Mouse (Mus musculus): ENCODE data around the gene Crtc2.
A peak's percentile ranks its signal among the peaks of the same experiment; 100 is the strongest.

Gene Crtc2

GRCm38 (mm10) chr3:90253653-90254418, at the start of gene Crtc2:
TSS of gene Crtc2 (plus strand) at chr3:90254163.
- DNase-seq (ENCODE audit: low read depth in 2 of 2, low spot score in 2 of 2), result peak; percentile 84 to 87

DNA sequence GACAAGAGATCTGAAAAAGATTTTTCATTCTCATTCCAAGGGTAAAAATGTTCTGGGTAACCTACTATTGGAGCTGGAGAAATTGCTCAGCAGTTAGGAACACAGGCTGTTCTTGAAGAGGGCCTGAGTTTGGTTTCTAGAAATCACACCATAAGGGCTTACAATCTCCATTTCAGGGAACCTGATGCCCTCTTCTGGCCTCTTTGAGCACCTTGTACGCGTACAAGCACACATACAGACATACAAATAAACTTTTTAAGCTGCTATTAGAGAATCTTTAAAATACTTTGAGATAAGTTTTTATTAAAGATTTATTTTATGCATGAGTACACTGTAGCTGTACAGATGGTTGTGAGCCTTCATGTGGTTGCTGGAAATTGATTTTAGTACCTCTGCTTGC, 49.4 kb upstream of the Crtc2 start:
- no peak for DNase-seq (ENCODE audit: low read depth in 2 of 2, low spot score in 2 of 2)

DNA sequence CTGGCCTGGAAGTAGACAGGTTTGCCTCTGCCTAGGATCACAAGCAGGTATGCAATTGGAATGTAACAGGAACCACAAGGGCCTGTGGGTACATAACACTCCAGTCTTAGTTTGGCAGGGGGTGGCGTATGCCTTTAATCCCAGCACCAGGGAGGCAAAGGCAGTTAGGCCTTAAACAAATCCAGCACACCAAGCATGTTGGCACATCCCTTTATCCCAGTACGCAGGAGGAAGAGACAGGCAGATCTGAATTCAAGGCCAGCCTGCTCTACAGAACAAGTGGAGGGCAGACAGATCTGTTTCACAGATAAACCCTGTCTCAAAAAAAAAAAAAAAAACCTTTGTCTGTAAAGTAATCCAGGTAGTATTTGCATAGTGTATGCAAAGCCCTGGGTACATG, 45.3 kb upstream of the Crtc2 start:
- DNase-seq (ENCODE audit: low read depth in 2 of 2, low spot score in 2 of 2), result no peak

GRCm38 (mm10) chr3:90209908-90210566, 43.9 kb upstream of the Crtc2 start:
- no peak for DNase-seq (ENCODE audit: low read depth in 2 of 2, low spot score in 2 of 2)

- peak; percentile 25 to 33 for DNase-seq (ENCODE audit: low read depth in 2 of 2, low spot score in 2 of 2)
These were observed 42.2 kb upstream of the Crtc2 start for GRCm38 (mm10) chr3:90211475-90212398.

DNA sequence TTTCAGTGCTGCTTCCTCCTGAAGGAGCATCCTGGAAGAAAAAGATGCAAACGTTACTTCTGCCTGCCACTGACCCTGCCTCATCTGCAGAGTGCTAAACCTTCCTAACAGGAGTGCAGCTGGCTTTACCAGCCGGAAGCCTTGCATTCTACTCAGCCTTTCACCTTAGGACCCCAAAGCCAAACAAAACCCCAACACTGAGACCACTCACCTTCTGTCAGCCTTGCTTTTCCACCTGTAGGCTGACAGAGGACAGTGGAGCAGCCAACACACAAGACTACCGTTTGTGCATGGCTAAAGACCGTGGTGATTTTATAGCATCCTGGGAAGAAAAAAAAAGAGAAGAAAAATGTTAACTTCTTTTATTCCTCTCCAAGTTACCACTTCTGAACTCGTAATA, 41.2 kb upstream of the Crtc2 start:
- peak in 1 of 2 experiments; percentile 9 for DNase-seq (ENCODE audit: low read depth in 2 of 2, low spot score in 2 of 2)

DNA sequence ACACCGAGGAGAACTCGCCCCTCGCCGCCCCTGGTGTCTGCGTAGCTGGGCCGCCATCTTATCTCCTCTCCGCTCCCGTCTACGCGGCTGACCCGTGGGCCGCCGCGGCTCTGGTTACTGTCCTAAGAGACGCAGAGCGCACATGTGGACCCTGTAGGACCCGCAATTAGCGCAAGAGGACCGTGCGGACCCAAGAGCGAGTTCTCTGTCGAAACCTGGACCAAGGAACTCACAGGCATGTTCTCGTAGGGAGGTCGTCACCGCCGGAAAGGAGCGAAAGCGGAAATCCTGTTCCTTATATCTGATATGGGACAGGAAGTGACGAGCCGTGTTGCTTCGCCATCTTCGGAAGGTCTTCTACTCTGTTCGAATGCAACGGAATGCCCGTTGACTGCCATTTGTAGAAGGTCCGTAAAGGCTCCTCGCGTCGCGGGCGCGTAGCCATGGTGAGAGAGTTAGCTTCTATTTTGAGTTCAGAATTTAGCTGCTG, 40.5 kb upstream of the Crtc2 start, which contains the start of the genes Rps27 and Rab13:
Gene Rps27 (minus strand): TSS at position 275 of the 490 bp plus-strand sequence.
Gene Rab13 (plus strand): TSS at position 319 of the 490 bp plus-strand sequence.
- DNase-seq (ENCODE audit: low read depth in 2 of 2, low spot score in 2 of 2), result peak; percentile 92 to 95

DNA sequence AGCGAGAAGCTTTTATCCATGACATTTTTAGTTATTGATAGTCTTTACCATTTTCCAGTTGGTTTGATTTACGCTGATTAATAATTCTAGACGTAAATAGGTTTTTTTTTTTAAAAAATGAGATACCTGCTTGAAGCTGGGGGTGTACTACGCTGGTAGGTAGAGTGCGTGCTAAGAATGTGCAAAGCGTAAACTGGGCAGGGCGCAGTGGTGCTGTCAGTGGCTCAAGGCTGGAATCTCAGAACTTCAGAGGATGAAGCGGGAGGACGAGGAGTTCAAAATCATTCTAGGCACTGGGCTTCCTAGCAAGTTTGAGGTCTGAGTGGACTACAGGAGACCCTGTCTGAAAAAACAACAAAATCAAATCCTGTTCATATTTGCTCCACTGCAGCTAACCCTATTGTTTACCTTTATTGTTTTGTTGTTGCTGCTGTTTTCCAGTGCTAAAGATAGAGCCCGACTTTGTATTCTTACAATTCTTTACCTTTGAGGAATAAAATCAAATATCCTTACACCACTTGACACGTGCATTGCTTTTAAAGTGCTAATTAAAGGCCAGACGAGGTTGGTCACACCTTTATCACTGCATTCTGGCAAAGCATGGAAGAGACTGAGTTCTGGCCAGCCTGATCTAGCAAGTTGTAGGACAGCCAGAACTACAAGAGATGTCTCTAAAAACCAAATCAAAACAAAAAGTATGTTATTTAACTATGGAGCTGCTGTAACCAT, 39.8 kb upstream of the Crtc2 start:
- DNase-seq (ENCODE audit: low read depth in 2 of 2, low spot score in 2 of 2), result no peak

- no peak for DNase-seq (ENCODE audit: low read depth in 2 of 2, low spot score in 2 of 2)
These were observed 38.1 kb upstream of the Crtc2 start for GRCm38 (mm10) chr3:90215825-90216380.

DNA sequence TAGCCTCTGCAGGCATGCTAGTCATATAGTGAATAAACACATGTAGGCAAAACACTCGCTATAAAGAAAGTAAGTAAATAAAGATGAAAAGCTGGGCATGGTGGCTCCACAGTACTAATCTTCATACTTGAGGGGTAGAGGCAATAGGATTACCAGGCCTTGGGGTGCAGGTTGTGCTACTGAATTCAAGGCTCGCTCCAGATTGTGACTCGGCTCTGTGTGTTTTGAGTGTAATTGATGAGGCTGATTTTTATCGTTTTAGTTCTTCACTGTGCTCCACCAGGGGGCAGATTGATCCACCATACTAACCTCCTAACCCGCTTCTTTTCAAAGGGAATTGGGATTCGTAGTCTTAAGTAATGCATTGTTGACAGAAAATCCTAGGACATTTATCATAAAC, 33.9 kb upstream of the Crtc2 start:
- peak; percentile 38 to 51 for DNase-seq (ENCODE audit: low read depth in 2 of 2, low spot score in 2 of 2)

GRCm38 (mm10) chr3:90220531-90220951, 33.4 kb upstream of the Crtc2 start:
- no peak for DNase-seq (ENCODE audit: low read depth in 2 of 2, low spot score in 2 of 2)

- DNase-seq (ENCODE audit: low read depth in 2 of 2, low spot score in 2 of 2), result no peak
These were observed 32.8 kb upstream of the Crtc2 start for GRCm38 (mm10) chr3:90221123-90221522.

DNA sequence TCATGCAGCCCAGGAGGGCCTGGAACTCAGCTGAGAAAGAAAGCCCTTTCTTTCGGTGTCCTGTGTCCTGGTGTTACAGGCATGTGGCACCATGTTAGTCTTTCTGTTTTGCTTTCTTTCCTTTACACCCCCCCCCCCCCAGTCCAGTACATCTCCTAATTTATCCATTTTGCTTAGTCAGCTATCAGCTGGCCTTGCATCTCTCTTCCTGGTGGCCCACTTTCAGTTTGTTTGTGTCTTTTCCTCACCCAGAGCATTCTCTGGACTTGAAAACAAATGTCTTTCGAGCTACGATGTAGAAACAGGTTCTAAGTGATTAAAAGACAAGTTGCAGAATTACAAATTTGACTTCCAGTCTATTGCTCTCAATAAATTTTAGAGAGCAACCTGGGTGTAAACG, 31.5 kb upstream of the Crtc2 start:
- DNase-seq (ENCODE audit: low read depth in 2 of 2, low spot score in 2 of 2), result no peak

DNA sequence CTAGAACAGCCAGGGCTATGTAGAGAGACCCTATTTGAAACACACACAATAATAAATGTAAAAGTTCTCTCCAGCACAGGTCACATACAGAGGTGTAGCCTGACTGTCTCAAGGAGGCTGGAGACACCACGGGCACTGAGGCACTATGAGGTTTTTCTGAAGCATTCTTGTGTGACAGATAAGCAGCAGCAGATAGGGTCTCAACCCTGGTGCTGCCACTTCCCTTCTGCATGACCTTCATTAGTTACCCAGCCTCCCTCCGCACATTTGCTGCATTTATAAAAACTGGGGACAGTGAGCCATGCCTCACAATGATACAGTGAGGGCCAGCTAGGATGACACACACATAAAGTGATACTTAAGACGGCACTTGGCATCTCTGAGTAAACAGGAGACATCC, 31.0 kb upstream of the Crtc2 start:
- no peak for DNase-seq (ENCODE audit: low read depth in 2 of 2, low spot score in 2 of 2)

DNA sequence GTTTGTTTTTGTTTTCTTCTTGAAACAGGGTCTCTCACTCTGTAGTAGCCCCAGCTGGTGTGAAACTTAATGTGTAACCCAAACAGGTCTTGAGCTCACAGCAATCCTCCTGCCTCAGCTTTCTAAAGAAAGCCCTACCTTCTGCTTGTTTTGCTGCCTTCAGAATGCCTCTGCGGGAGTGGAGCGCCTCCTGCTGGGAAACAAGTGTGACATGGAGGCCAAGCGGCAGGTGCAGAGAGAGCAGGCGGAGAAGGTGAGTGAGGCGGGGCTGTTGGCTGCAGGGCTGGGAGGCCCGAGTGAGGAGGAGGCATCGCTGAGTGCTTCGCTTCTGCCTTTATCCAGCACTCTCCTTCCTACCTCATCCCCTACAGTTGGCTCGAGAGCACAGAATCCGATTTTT, 29.6 kb upstream of the Crtc2 start:
- DNase-seq (ENCODE audit: low read depth in 2 of 2, low spot score in 2 of 2), result no peak

DNA sequence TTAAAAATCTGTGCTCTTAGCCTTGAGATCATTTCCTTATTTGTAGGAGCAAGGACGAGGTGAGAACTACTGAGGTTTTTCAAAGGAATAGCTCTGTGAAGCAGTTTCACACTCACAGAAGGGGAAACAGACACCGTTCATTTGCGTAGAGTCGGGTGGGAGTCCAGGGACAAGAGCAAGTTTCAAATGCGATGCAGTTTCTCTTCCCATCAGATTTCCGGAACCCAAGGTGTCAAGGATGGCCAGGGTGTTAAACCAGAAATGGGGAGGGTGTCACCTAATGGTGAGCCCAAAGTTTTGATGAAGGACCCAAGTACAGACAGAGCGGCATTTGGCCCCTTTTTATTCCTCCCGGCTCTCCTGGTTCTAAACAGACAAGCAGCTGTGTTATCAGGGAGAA, 22.9 kb upstream of the Crtc2 start:
- DNase-seq (ENCODE audit: low read depth in 2 of 2, low spot score in 2 of 2), result no peak

DNA sequence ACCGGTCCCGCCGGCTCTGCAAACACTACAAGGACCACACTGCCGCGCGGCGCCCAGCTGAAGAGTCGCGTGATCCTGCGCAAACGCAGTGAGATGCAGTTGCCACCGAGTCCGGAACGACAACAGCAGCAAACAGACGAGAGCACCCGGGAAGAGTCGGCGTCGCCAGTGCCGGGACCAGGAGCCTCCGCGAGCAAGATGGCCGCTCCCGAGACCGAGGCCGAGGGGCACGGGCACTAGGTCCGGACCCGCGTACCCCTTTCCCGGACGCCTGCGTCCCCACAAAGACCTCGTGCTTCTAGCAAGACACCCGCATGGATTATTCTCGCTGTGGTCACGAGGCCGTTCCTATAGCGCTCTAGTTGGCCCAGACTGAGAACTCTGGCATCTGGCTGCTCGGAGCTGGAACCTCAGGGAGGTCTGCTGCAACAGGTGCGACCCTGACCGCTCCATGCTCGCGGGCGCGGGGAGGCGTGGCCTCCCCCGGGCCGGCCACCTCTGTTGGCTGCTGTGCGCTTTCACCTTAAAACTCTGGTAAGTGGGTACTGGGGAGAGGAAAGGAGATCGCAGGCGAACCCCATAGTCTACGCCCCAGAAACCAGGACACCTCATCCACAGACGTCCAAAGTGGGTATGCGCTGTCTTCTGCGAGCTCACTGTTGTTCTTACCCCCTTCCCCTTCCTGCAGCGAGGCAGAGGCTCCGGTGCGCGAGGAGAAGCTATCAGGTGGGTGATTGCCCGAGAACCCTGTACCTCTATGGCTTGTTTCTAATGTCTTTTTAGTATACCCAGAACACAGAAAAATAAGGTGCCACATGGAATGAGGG, 22.2 kb upstream of the Crtc2 start, which contains the start of gene Jtb:
Gene Jtb (plus strand): TSS at position 91 of the 827 bp plus-strand sequence.
- peak; percentile 86 to 87 for DNase-seq (ENCODE audit: low read depth in 2 of 2, low spot score in 2 of 2)

DNA sequence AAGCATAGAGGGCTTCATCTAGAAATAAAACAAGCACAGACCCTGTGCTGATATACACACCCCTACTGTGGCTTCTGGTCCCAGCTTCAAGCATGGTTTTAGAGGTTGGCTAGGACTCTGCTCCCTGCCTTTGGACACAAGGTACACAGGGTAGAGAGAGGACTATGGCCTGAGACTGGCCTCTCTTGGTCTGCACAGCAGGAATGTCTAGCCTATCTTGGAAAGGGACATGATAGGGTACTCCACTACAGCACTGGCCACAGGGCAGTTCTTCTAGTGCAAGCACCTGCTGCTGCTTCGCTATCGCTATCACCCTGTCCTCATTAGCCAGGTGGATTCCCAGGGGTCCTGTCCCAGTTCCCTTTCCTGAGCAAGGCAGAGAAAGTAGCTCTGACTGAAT, 12.7 kb upstream of the Crtc2 start:
- DNase-seq (ENCODE audit: low read depth in 2 of 2, low spot score in 2 of 2), result no peak

DNA sequence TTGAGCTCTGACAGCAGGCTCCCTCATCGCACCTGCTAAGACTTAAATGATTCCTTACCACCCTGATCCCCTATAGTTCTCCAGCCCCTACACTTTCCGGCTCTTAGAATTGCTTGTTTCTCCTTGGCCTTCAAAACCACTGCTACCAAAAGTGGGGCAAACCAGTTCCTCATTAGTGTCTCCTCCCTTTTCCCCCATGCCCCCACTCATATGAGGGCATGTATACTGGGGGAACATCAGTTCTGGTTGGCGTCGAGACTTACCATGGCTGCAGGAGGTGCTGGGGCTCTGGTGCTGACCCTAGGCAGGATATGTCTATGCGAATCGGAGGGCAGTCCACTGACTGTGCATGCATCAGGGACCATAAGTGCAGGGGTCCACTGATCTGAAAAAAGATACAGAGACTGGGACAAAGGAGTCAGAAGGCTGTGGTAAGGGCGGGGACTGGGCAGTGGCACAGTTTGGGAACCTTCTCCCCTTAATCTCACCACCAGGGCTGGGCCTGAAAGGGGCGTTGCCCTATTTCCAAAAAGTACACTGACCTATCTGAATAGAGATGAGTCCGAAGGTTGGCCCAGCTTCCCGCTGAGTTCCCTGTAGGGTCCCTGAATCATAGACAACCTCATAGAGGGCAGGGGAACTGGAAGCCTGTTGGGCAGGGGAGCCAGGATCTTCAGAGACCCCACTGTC, 12.1 kb upstream of the Crtc2 start:
- no peak for DNase-seq (ENCODE audit: low read depth in 2 of 2, low spot score in 2 of 2)
